Mouse (Mus musculus): ENCODE results near the gene Cacnb4.
A peak's percentile ranks its signal among the peaks of the same experiment; 100 is the strongest.

The Cacnb4 gene

GRCm38 (mm10) chr2:52420001-52420710 lies 256.5 kb downstream of the Cacnb4 start:
- no peak for DNase-seq

DNA sequence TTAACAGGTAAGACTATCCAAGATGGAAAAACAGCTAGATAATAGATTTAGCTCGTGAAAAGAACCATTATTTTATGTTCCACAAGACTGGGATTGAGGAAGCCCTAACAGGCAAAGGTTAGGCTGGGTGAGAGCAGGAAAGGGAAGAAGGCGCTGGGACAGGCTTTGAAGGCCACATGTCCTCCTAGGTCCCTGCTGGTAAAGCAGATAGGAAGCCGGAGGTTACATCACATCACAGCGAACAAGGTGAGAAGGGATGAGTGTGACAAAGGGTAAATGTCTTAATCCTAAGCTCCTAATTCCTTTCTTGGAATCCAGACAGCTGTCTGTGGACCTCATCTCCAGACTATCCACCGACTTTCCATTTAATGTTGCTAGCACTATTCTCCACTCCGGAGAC lies 257.3 kb downstream of the Cacnb4 start:
- DNase-seq, result no peak

DNA sequence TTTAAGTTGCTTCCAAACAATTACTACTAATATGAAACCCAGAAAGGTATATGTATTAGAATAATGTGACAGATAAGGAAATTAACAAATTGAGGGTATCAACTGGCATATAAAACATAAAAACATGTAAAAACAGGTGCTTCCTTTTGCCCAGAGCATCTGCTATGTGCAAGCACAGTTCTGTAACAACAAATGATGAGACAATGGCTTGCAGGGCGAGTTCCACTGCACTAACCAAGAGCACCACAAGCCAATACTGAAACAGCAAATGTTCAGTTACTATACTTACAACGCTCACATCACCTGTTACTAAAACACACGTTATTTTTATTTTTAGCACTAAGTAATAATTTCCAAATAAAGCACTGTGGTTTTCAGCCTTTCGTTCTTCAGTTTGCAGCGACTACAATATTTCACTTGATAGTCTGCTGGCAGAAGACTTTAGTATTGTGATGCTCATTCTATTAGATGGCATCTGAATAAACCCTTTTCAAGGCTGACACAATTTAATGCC lies 264.1 kb downstream of the Cacnb4 start:
- DNase-seq, result no peak

GRCm38 (mm10) chr2:52406480-52406879 lies 270.2 kb downstream of the Cacnb4 start:
- DNase-seq, result peak; percentile 27 to 55

GRCm38 (mm10) chr2:52405238-52405637 lies 271.4 kb downstream of the Cacnb4 start:
- no peak for DNase-seq

DNA sequence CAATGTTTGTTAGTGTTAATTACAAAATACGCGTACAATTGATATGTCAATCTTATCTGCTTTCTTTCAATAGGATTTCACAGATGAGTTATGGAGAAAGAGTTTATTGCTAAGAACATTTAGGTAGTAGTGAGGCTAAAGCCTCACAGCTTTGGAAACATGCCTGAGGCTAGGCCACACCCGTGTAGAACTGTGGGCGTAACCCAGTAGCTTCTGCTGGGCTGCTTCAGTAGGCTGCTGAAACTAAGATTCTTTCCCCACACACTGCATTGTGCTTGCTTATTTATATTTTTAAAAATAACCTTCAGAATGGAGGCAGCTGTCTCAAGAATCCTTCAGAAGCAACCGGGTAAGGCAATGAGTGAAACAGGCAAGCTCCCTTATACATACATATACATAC lies 282.1 kb downstream of the Cacnb4 start:
- DNase-seq, result no peak

- DNase-seq, result no peak
Observed at GRCm38 (mm10) chr2:52390415-52390975, 286.1 kb downstream of the Cacnb4 start.

DNA sequence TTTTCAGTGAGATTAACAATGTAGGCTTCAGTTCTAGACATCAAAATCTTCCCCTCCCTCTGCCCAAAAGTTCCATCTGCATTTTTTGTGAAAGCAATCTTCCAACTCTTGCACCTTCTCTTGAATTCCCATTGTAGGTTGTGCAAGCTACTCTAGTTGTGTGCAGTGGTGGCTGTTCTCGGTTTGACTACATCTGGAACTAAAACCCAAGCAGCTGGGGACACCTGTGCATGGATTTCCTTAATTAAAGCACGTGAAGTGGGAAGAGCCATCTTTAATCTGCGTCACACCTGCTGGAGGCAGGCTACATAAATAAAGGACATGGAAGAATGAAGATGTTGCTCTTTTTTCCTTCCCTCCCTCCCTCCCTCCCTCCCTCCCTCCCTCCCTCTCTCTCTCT lies 286.7 kb downstream of the Cacnb4 start:
- no peak for DNase-seq

- DNase-seq, result no peak
Observed at GRCm38 (mm10) chr2:52386451-52386850, 290.2 kb downstream of the Cacnb4 start.

DNA sequence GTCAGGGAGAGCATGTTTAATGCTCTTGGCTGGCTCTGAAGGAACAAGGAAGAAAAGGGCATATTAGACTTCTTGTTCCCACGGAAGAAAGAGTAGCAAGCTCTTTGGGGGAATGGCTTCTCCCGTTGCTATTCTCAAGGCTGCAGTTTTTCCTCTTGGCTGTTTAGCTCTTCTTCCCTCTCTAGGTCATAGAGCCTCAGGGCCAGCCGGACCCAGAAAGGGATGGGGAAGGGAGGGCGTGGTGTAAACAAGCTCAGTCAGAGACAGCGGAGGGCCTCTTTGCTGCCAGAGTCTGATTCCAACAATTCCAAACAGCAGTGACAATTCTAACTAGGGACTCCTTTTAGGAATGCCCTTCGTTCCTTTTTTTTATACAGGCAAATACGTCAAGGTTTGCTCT lies 290.6 kb downstream of the Cacnb4 start:
- no peak for DNase-seq

GRCm38 (mm10) chr2:52378848-52379261 lies 297.8 kb downstream of the Cacnb4 start:
- DNase-seq, result no peak

DNA sequence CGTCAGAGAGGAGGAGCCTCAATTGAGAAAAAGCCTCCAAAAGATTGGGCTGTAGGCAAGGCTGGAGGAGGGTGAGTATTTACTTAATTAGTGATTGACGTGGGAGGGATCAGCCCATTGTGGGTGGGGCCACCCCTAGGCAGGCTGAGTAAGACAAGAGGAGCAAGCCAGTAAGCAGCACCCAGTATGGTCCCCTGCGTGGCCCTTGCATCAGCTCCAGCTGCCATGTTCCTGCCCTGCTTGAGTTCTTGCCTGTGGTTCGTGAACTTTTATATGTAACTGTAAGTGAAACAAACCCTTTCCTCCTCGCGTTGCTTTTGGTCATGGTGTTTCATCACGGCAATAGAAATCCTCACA lies 298.2 kb downstream of the Cacnb4 start, which contains the start of gene Neb:
Gene Neb, minus strand, starts transcription at position 27 of the 357 bp plus-strand sequence.
- DNase-seq, result no peak
